Mouse (Mus musculus): ENCODE measurements around the gene Mipol1. TPM values are rescaled to one million over a fixed set of nuclear protein-coding genes. Genes with fewer than 3 reads are reported as not detected.

Mipol1 gene
- 1 to 10 TPM in 1 of 2 experiments, under 1 TPM in 1; 0.97 to 1.8 TPM for total RNA-seq (2023)

GRCm38 (mm10) chr12:57230192-57230706 lies at the start of gene Mipol1, which contains the start of gene Prps1l3:
TSS of gene Mipol1 (plus strand) at chr12:57230427.
TSS of gene Prps1l3 (plus strand) at chr12:57230412.

GRCm38 (mm10) chr12:57197363-57198026 lies 32.7 kb upstream of the Mipol1 start, which contains the start of gene Slc25a21:
TSS of gene Slc25a21 (minus strand) at chr12:57197472.

Other genes with a start within 250 kb of the Mipol1 start
- 1 to 10 TPM; 3.9 to 8.2 TPM for gene Slc25a21, start 33.0 kb upstream of the Mipol1 start, total RNA-seq (2023)
- 10 to 100 TPM; 17.3 to 22.0 TPM for gene Prps1l3, start within 50 bp of the Mipol1 start, total RNA-seq (2023)